Mouse (Mus musculus): Measurements from ENCODE around the gene Hist2h2ab.

GRCm38 (mm10) chr3:96171583-96172196, 48.0 kb upstream of the Hist2h2ab start:
- no peak for TF ChIP-seq CTCF (conservative IDR thresholded peaks at IDR 0.05; ENCODE audit: insufficient read depth, insufficient read length, low read depth, low read length)
- TF ChIP-seq POLR2A (IDR thresholded peaks at IDR 0.05; ENCODE audit: low read depth, low read length) = no peak
